Mouse (Mus musculus) urinary bladder, adult 2 months (tissue): ENCODE measurements around the gene Gm12166. TPM values are rescaled to one million over a fixed set of nuclear protein-coding genes. Genes with fewer than 3 reads are reported as not detected.

ENCODE experiments used
- DNase-seq: peaks from one replicate; pipeline ENCODE4 v3.0.0; 2022; ENCODE audit warnings: low spot score
- polyA plus RNA-seq: library from polyadenylated mRNA; depleted of rRNA; stranded (reverse); fragments of >200 nt; gene quantifications from 2 replicates; pipeline ENCODE4 v1.2.3, GENCODE M21; 2012

Gm12166 gene
- polyA plus RNA-seq, 1 experiment: 10.6 TPM

GRCm38 (mm10) chr11:46073850-46074688, 21.9 kb upstream of the Gm12166 start:
- DNase-seq: no peak

- DNase-seq: no peak
Observed at GRCm38 (mm10) chr11:46073061-46073849, 21.1 kb upstream of the Gm12166 start.

- no peak for DNase-seq
Observed at GRCm38 (mm10) chr11:46072466-46073060, 20.4 kb upstream of the Gm12166 start.

GRCm38 (mm10) chr11:46070789-46071188, 18.7 kb upstream of the Gm12166 start:
- DNase-seq: no peak

- DNase-seq: no peak
Observed at GRCm38 (mm10) chr11:46070161-46070560, 18.0 kb upstream of the Gm12166 start.

- DNase-seq: no peak
Observed at GRCm38 (mm10) chr11:46069408-46070003, 17.4 kb upstream of the Gm12166 start.

- no peak for DNase-seq
Observed at GRCm38 (mm10) chr11:46068756-46069407, 16.8 kb upstream of the Gm12166 start.

- DNase-seq: no peak
Observed at GRCm38 (mm10) chr11:46067371-46068060, 15.4 kb upstream of the Gm12166 start.

- DNase-seq: no peak
Observed at GRCm38 (mm10) chr11:46065201-46066011, 13.3 kb upstream of the Gm12166 start.

- DNase-seq: no peak
Observed at GRCm38 (mm10) chr11:46064767-46065166, 12.6 kb upstream of the Gm12166 start.

GRCm38 (mm10) chr11:46062993-46063731, 11.0 kb upstream of the Gm12166 start:
- no peak for DNase-seq

GRCm38 (mm10) chr11:46062569-46062968, 10.4 kb upstream of the Gm12166 start:
- no peak for DNase-seq

GRCm38 (mm10) chr11:46061776-46062445, 9.8 kb upstream of the Gm12166 start:
- no peak for DNase-seq

GRCm38 (mm10) chr11:46060651-46061020, 8.5 kb upstream of the Gm12166 start:
- DNase-seq: no peak

- DNase-seq: no peak
Observed at GRCm38 (mm10) chr11:46059887-46060650, 7.9 kb upstream of the Gm12166 start.

GRCm38 (mm10) chr11:46058916-46059315, 6.8 kb upstream of the Gm12166 start:
- no peak for DNase-seq

GRCm38 (mm10) chr11:46058011-46058410, 5.9 kb upstream of the Gm12166 start:
- DNase-seq: no peak

- DNase-seq: no peak
Observed at GRCm38 (mm10) chr11:46056770-46057411, 4.8 kb upstream of the Gm12166 start.
